Mouse (Mus musculus) forebrain, embryonic 16.5 days (tissue): ENCODE data around the gene Gm28729. TPM values are rescaled to one million over a fixed set of nuclear protein-coding genes. Genes with fewer than 3 reads are reported as not detected.
A peak's percentile ranks its signal among the peaks of the same experiment; 100 is the strongest.

Source experiments
- ATAC-seq: fragments of 200-750 bp; cut with Nextera tagmentation; 2 replicates; pipeline ENCODE4 v1.8.0; 2017; ENCODE audit warnings: mild to moderate bottlenecking, moderate library complexity
- H3K27ac ChIP-seq: fragments of 300-500 bp; sonication (generic); 2 replicates; pipeline ENCODE4 v1.5.1; 2014; ENCODE audit warnings: low read length, control low read depth
- H3K27me3 ChIP-seq: fragments of 300-500 bp; sonication (generic); replicated peaks from 2 replicates; pipeline ENCODE4 v1.6.1; 2014; ENCODE audit warnings: low read length; ENCODE audit not compliant: control insufficient read depth, insufficient read depth
- H3K36me3 ChIP-seq: fragments of 300-500 bp; sonication (generic); 2 replicates; pipeline ENCODE4 v1.6.1; 2014; ENCODE audit not compliant: control insufficient read depth, insufficient read depth
- H3K4me1 ChIP-seq: fragments of 300-500 bp; sonication (generic); replicated peaks from 2 replicates; pipeline ENCODE4 v1.6.1; 2014; ENCODE audit warnings: low read length; ENCODE audit not compliant: control insufficient read depth, insufficient read depth
- H3K4me2 ChIP-seq: fragments of 300-500 bp; sonication (generic); 2 replicates; pipeline ENCODE4 v1.6.1; 2014; ENCODE audit warnings: mild to moderate bottlenecking, low read length, control low read depth
- H3K4me3 ChIP-seq: fragments of 300-500 bp; sonication (generic); replicated peaks from 2 replicates; pipeline ENCODE4 v1.5.1; 2014; ENCODE audit warnings: mild to moderate bottlenecking, low read length, control low read depth
- H3K9ac ChIP-seq: fragments of 300-500 bp; sonication (generic); replicated peaks from 2 replicates; pipeline ENCODE4 v1.6.1; 2014; ENCODE audit warnings: low read depth, low read length, control low read depth
- H3K9me3 ChIP-seq: fragments of 300-500 bp; sonication (generic); 2 replicates; pipeline ENCODE4 v1.6.1; 2016; ENCODE audit warnings: low read length; ENCODE audit not compliant: control insufficient read depth
- WGBS: fragments of 180-500 bp; shearing (Covaris S2); extraction: QIAGEN DNeasy Blood & Tissue Kit; methylation state at CpG from one replicate; pipeline ENCODE4 v1.1.7; 2014; 5-methylcytosine and 5-hydroxymethylcytosine counted together
- polyA plus RNA-seq: library from polyadenylated mRNA; unstranded; fragments of >200 nt; fragmentation: Nextera tagmentation; extraction: Ambion mirVana; gene quantifications from 2 replicates; pipeline ENCODE4 v1.2.1, GENCODE M21; 2015

Gene Gm28729
- polyA plus RNA-seq, 1 experiment from 2014 or later = 0.24 TPM

- Histone ChIP-seq H3K27me3 (peaks cover 18% of the 10 kb centered on the region), H3K9ac (peak overlapping the region; percentile 62), H3K4me2 (peak overlapping the region; percentile 64), H3K4me3 (peak overlapping the region; percentile 45), H3K9me3 (no peaks in the 10 kb centered on the region), H3K27ac (peak overlapping the region; percentile 74), H3K36me3 (no peaks in the 10 kb centered on the region), H3K4me1 (peaks cover 22% of the 10 kb centered on the region)
- ATAC-seq = 0 out of 2 replicates have a peak, but pooled peaks have one; percentile 13
- 10% methylated on average over 28 of the region's 28 CpGs for WGBS
Observed at GRCm38 (mm10) chr9:96436901-96437804, 87.9 kb downstream of the Gm28729 start.

Other genes with a start within 250 kb of the Gm28729 start
- gene Atp1b3, start 160.8 kb downstream of the Gm28729 start, polyA plus RNA-seq = 138 and 146 TPM in 2 replicates
- 179 TPM in 2 replicates for gene Rnf7, start 46.6 kb downstream of the Gm28729 start, polyA plus RNA-seq
- 19.6 and 22.8 TPM in 2 replicates for gene Rasa2, start 106.4 kb upstream of the Gm28729 start, polyA plus RNA-seq
- 52.3 and 54.0 TPM in 2 replicates for gene Zbtb38, start 227.6 kb upstream of the Gm28729 start, polyA plus RNA-seq